Mouse (Mus musculus) bone marrow, adult 2 months (tissue): ENCODE results near the gene Hist1h4d. TPM values are rescaled to one million over a fixed set of nuclear protein-coding genes. Genes with fewer than 3 reads are reported as not detected.
"Not testable (repeated sequence)": the region's sequence is repeated elsewhere in the genome, so short reads cannot be mapped to it uniquely, and the experiment has no call there.

Source experiments
- H3K27ac ChIP-seq: fragments of 200-500 bp; 2 replicates; pipeline ENCODE4 v1.5.1; 2012; ENCODE audit warnings: low read depth, mild to moderate bottlenecking, control low read depth, inconsistent platforms, low read length; ENCODE audit not compliant: control insufficient read depth, poor library complexity, insufficient read depth
- H3K4me1 ChIP-seq: fragments of 200-500 bp; 2 replicates; pipeline ENCODE4 v1.6.1; 2011; ENCODE audit warnings: low read length; ENCODE audit not compliant: control insufficient read depth, insufficient read depth
- H3K4me3 ChIP-seq: fragments of 200-500 bp; replicated peaks from 2 replicates; pipeline ENCODE3; 2011; ENCODE audit warnings: mild to moderate bottlenecking, low read depth, low read length, control low read depth; ENCODE audit not compliant: control insufficient read depth
- CTCF ChIP-seq: fragments of 200-500 bp; IDR thresholded peaks from 2 replicates; pipeline ENCODE4 v1.5.1; 2011; ENCODE audit warnings: low read length, control low read depth; ENCODE audit not compliant: control insufficient read depth, insufficient read depth
- POLR2A ChIP-seq: fragments of 200-500 bp; IDR thresholded peaks from 2 replicates; pipeline ENCODE4 v1.6.1; 2011; ENCODE audit warnings: low read depth, mild to moderate bottlenecking, control low read depth, low read length, borderline replicate concordance; ENCODE audit not compliant: control insufficient read depth
- WGBS: fragments of 180-500 bp; shearing (Covaris S2); methylation state at CpG from one replicate; pipeline ENCODE4 v1.1.7; 2018; 5-methylcytosine and 5-hydroxymethylcytosine counted together
- polyA plus RNA-seq: library from polyadenylated mRNA; stranded (reverse); fragments of >200 nt; gene quantifications from 2 replicates; pipeline ENCODE4 v1.2.4, GENCODE M21; 2011; ENCODE audit warnings: low replicate concordance; ENCODE audit not compliant: missing spikeins, insufficient read depth, insufficient read length

The Hist1h4d gene
- polyA plus RNA-seq, 1 experiment, result 50.4 TPM

GRCm38 (mm10) chr13:23537006-23537710, 44.2 kb upstream of the Hist1h4d start:
- H3K4me1 ChIP-seq, result peaks cover 1% of the 10 kb centered on the region; the same call in 1 of the 2 replicates
- H3K4me3 ChIP-seq, result peak overlapping the region; percentile 29
- TF ChIP-seq POLR2A (no peak), CTCF (no peak)
- no peak overlapping the region for H3K27ac ChIP-seq
- 69% methylated on average over 3 of the region's 3 CpGs for WGBS

GRCm38 (mm10) chr13:23538249-23538648, 43.1 kb upstream of the Hist1h4d start:
- TF ChIP-seq POLR2A, result no peak
- no peak for TF ChIP-seq CTCF

GRCm38 (mm10) chr13:23539821-23540220, 41.6 kb upstream of the Hist1h4d start:
- H3K4me1 ChIP-seq, H3K4me3 ChIP-seq, H3K27ac ChIP-seq: not testable (repeated sequence)
- WGBS, result 65% methylated on average over 1 of the region's 1 CpGs

More at GRCm38 (mm10) chr13:23538249-23538648, 43.1 kb upstream of the Hist1h4d start:
- WGBS, result 77% methylated on average over 5 of the region's 5 CpGs
- Histone ChIP-seq H3K4me3 (no peak overlapping the region), H3K4me1 (no peaks in the 10 kb centered on the region), H3K27ac (no peak overlapping the region)

- H3K4me3 ChIP-seq, result no peak overlapping the region
- H3K27ac ChIP-seq, result no peak overlapping the region
- 76% methylated on average over 3 of the region's 3 CpGs for WGBS
- no peaks in the 10 kb centered on the region for H3K4me1 ChIP-seq
- TF ChIP-seq POLR2A (no peak), CTCF (no peak)
These were observed 39.9 kb upstream of the Hist1h4d start for GRCm38 (mm10) chr13:23541497-23541896.

- 19% methylated on average over 3 of the region's 3 CpGs for WGBS
- peak overlapping the region; percentile 78 for H3K4me3 ChIP-seq
These were observed 39.0 kb upstream of the Hist1h4d start for GRCm38 (mm10) chr13:23542225-23542980.

GRCm38 (mm10) chr13:23542999-23543607, 38.3 kb upstream of the Hist1h4d start, which contains the start of gene Hist1h2bh:
Hist1h2bh (minus strand) TSS chr13:23543392.
- H3K4me1 ChIP-seq, result not testable (repeated sequence)
- peak; percentile 92 for TF ChIP-seq POLR2A
- Histone ChIP-seq H3K4me3 (peak within 1 kb of the TSS; percentile 78), H3K27ac (peak within 1 kb of the TSS; percentile 98)
- under 1% methylated on average over 42 of the region's 42 CpGs for WGBS

More at GRCm38 (mm10) chr13:23542225-23542980, 39.0 kb upstream of the Hist1h4d start:
- peak overlapping the region; percentile 98 for H3K27ac ChIP-seq
- not testable (repeated sequence) for H3K4me1 ChIP-seq

GRCm38 (mm10) chr13:23543965-23544786, 37.2 kb upstream of the Hist1h4d start, which contains the start of gene Hist1h3f:
Hist1h3f (plus strand) TSS chr13:23544052.
- TF ChIP-seq CTCF, result no peak
- TF ChIP-seq POLR2A, result peak; percentile 96
- WGBS, result under 1% methylated on average over 32 of the region's 45 CpGs
- H3K27ac ChIP-seq, result peak within 1 kb of the TSS; percentile 98
- H3K4me3 ChIP-seq, result peak within 1 kb of the TSS; percentile 78
- H3K4me1 ChIP-seq, result no peaks in the 10 kb centered on the region

- WGBS, result 1% methylated on average over 11 of the region's 14 CpGs
- peak overlapping the region; percentile 37 for H3K4me3 ChIP-seq
- not testable (repeated sequence) for H3K4me1 ChIP-seq
- H3K27ac ChIP-seq, result peak overlapping the region; percentile 97
These were observed 36.6 kb upstream of the Hist1h4d start for GRCm38 (mm10) chr13:23544787-23545120.
